Mouse (Mus musculus) embryonic stem cell, embryonic (primary cell): Measurements from ENCODE around the gene Ushbp1.
"Not testable (repeated sequence)": the region's sequence is repeated elsewhere in the genome, so short reads cannot be mapped to it uniquely, and the experiment has no call there.

ENCODE experiments used
- CTCF ChIA-PET, 4 experiments: fragments of 300-600 bp in 2 of 4; fragments of 350-600 bp in 2 of 4; sonication (Branson Sonifier 250); formaldehyde crosslinking; loops; one replicate each; lab custom pipeline; 2022; ENCODE audit warnings: inconsistent platforms in 2 of 4; lab: Charles Lee
- POLR2A ChIA-PET, 4 experiments: fragments of 300-600 bp in 2 of 4; fragments of 350-600 bp in 2 of 4; sonication (Branson Sonifier 250); formaldehyde crosslinking; loops; one replicate each; lab custom pipeline; 2022; ENCODE audit warnings: antibody characterized with exemption in 4 of 4, inconsistent platforms in 1 of 4; lab: Charles Lee

The Ushbp1 gene

GRCm38 (mm10) chr8:71370711-71371235 lies 24.8 kb downstream of the Ushbp1 start:
- ChIA-PET CTCF (interaction anchor here in 3 of 4 experiments (0.5 to 3.2 kb wide), 11 partner anchors 10 to 648 kb away, joined by 3 to 19 read pairs (median 4); partner anchors contain the start of genes Nr2f6 (in 1 of the 3) and Rpl18a (in 1 of the 3)), POLR2A (interaction anchor here in 2 of 4 experiments (0.7 to 6.4 kb wide), 14 partner anchors 10 to 531 kb away, joined by 3 to 41 read pairs (median 6); partner anchors contain the start of genes Ankle1 (in 2 of the 2), Nr2f6 (in 2 of the 2) and Arrdc2 (in 1 of the 2))

GRCm38 (mm10) chr8:71369040-71369718 lies 26.4 kb downstream of the Ushbp1 start:
- ChIA-PET CTCF (no interaction called here), POLR2A (interaction anchor here in 2 of 4 experiments (1.8 to 4.4 kb wide), 5 partner anchors 15 to 475 kb away, joined by 4 to 25 read pairs (median 16); partner anchors contain the start of genes Ankle1 (in 1 of the 2), Haus8 (in 1 of the 2) and Myo9b (in 1 of the 2))

- CTCF ChIA-PET = interaction anchor here in 1 of 4 experiments (1.5 to 2.4 kb wide), 3 partner anchors 8 to 151 kb away, joined by 3 to 8 read pairs (median 5); partner anchors contain the start of gene Myo9b
- POLR2A ChIA-PET = interaction anchor here in 2 of 4 experiments (0.6 to 4.4 kb wide), 14 partner anchors 8 to 529 kb away, joined by 3 to 25 read pairs (median 9); partner anchors contain the start of genes Arrdc2 (in 2 of the 2), Ankle1 (in 1 of the 2), Babam1 (in 1 of the 2) and Haus8 (in 1 of the 2)
These were observed 27.2 kb downstream of the Ushbp1 start for GRCm38 (mm10) chr8:71368366-71368765.

GRCm38 (mm10) chr8:71367529-71368176 lies 27.9 kb downstream of the Ushbp1 start:
- CTCF ChIA-PET = interaction anchor here in 1 of 4 experiments (1.3 to 2.4 kb wide), 4 partner anchors 9 to 151 kb away, joined by 3 to 8 read pairs (median 4); partner anchors contain the start of gene Myo9b
- POLR2A ChIA-PET = interaction anchor here in 3 of 4 experiments (0.6 to 4.4 kb wide), 42 partner anchors 8 to 717 kb away, joined by 3 to 25 read pairs (median 4); partner anchors contain the start of genes Ankle1 (in 2 of the 3), Arrdc2 (in 2 of the 3), Babam1 (in 2 of the 3) and Map1s (in 2 of the 3)

DNA sequence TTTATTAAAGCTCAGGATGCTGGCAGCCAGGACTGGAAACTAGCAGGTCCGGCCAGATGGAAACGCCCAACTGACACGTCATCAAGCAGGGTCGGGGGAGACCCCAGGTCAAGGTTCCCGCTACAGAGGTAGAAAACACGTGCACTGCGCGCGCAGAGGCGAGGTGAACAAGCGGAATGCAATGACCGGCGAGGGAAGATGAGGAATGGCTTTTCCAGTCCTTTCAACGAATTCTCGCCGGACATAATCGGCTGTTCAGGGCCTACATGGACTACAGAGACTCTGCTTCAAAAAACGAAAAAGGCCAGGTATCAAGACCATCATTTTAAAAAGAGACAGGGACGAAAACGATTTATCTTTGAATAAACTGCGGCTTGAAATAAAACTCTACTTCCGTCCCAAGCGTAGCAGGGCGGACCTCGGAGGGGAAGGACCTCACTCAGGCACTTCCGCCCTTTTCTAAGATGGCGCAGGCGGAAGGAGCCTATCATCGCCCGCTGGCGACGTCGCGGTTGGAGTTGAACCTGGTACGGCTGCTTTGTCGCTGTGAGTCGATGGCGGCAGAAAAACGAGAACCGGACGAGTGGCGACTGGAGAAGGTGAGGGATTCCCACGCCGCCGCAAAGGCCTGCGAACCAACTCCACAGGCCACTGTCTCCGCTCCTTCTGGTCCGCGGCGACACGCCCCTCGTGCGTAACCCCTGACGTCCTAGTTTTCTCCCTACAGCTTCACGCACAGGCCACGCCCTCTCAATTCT lies 28.7 kb downstream of the Ushbp1 start, which contains the start of gene Use1:
TSS of gene Use1 (plus strand) at position 78 of the 758 bp plus-strand sequence.
- ChIA-PET CTCF (interaction anchor here in 3 of 4 experiments (1.1 to 2.4 kb wide), 6 partner anchors 9 to 152 kb away, joined by 3 to 8 read pairs (median 4); partner anchors contain the start of gene Myo9b (in 1 of the 3)), POLR2A (interaction anchor here in 3 of 4 experiments (0.6 to 4.4 kb wide), 54 partner anchors 8 to 717 kb away, joined by 3 to 25 read pairs (median 4); partner anchors contain the start of genes Ankle1 (in 2 of the 3), Jund (in 2 of the 3), Map1s (in 2 of the 3) and Abhd8 (in 1 of the 3))

DNA sequence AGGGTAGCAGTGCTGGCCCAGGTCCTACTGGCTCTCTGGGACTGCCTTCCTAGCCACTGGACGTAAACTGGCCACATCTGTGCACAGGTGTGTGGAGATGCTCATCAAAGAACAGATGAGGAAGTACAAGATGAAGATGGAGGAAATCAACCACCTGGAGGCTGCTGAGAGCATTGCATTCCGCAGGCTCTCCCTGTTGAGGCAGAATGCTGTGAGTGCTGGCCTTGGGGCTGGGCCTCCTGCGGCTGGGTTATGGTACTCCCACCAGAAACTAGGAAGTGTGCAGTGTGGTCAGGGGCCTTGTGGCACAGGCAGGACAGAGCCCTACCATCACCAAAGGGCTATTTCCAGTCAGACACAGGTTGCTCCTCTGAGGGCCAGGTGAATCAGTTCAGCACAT lies 37.6 kb downstream of the Ushbp1 start:
- ChIA-PET POLR2A (interaction anchor here in 3 of 4 experiments (0.6 to 2.3 kb wide), 16 partner anchors 8 to 461 kb away, joined by 3 to 14 read pairs (median 4); partner anchors contain the start of genes Myo9b (in 2 of the 3), Rpl18a (in 2 of the 3), Use1 (in 2 of the 3) and Ankle1 (in 1 of the 3)), CTCF (interaction anchor here in 3 of 4 experiments (0.6 to 1.1 kb wide), 4 partner anchors 32 to 82 kb away, joined by 3 to 4 read pairs (median 3); partner anchors contain the start of gene Ankle1 (in 1 of the 3))

DNA sequence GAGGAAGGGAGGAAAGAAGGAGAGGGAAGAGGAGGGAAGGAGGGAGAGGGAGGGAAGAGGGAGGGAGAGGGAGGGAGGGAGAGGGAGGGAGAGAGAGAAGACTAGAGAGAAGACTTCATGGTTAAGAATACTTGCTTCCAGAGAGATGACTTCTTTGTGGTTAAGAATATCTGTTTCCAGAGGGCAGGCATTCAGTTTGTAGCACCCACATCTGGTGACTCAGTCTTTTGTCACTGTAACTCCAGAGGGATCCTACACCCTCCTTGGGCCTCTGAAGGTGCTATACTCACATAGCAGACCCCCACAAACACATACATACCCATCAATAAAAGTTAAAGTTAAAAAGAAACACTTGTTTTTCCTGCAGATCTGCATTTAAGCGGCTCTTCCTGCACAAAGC lies 44.1 kb downstream of the Ushbp1 start:
- CTCF ChIA-PET = no interaction called here
- POLR2A ChIA-PET = interaction anchor here in 2 of 4 experiments (1.0 to 1.2 kb wide), 2 partner anchors 10 to 455 kb away, joined by 3 read pairs; partner anchors contain the start of gene Rpl18a (in 1 of the 2)

DNA sequence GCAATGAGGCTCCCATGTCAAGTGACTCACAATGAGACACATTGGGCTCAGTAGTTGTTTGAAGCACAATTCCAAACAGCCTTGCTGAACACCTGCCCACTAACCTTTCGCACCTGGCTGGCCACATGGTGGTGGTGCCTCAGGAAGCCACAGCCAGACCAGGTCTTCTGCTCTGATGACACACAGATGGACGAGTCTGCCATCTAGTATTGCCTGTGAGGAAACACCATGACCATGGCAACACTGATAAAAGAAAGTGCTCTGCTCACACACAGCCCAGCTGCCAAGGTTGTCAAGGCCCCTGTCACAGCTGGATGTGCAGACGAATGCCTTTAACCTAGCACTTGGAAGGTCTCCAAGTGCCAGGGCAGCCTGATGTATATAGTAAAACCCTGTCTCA lies 44.5 kb downstream of the Ushbp1 start:
- ChIA-PET POLR2A (no interaction called here), CTCF (no interaction called here)

GRCm38 (mm10) chr8:71346581-71346980 lies 49.0 kb downstream of the Ushbp1 start:
- ChIA-PET CTCF (no interaction called here), POLR2A (interaction anchor here in 2 of 4 experiments (1.2 to 1.6 kb wide), 2 partner anchors 11 to 20 kb away, joined by 3 to 5 read pairs; partner anchors contain the start of gene Use1 (in 1 of the 2))

DNA sequence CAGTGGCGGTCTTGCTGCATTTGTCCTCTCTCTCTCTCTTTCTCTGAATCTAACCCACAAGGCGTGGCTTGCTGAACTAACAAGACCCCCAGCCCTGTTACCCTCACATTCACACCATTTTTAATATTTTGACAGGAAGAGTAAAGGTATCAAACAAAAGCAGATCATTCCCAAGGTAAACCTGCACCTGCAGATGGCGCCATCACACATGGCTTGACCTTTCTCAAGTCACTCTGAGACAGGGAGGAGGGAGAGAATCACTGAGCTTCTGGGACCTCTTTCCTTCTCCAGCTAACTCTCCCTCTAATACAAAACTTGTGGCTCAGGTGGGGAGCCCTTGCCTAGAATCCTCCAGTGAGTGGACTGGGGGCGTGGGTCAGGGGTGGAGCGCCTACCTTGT lies 55.0 kb downstream of the Ushbp1 start:
- CTCF ChIA-PET = interaction anchor here (0.5 to 1.3 kb wide), 10 partner anchors 12 to 818 kb away, joined by 3 to 6 read pairs (median 3); partner anchors contain the start of genes Use1 (in 2 of the 4), Ankle1 (in 1 of the 4), Arrdc2 (in 1 of the 4) and Haus8 (in 1 of the 4)
- POLR2A ChIA-PET = interaction anchor here in 2 of 4 experiments (0.5 to 1.1 kb wide), 4 partner anchors 14 to 219 kb away, joined by 3 to 4 read pairs (median 3); partner anchors contain the start of genes Haus8 (in 1 of the 2) and Myo9b (in 1 of the 2)

- POLR2A ChIA-PET = not testable (repeated sequence)
- CTCF ChIA-PET = interaction anchor here in 1 of 4 experiments (0.6 to 0.7 kb wide), 2 partner anchors 44 to 48 kb away, joined by 3 to 4 read pairs; no protein-coding TSS in a partner anchor
These were observed 57.8 kb downstream of the Ushbp1 start for GRCm38 (mm10) chr8:71337834-71338233.
